Comparison of ENCODE assay signal across 26 mouse cellular contexts in the genomic region with DNA sequence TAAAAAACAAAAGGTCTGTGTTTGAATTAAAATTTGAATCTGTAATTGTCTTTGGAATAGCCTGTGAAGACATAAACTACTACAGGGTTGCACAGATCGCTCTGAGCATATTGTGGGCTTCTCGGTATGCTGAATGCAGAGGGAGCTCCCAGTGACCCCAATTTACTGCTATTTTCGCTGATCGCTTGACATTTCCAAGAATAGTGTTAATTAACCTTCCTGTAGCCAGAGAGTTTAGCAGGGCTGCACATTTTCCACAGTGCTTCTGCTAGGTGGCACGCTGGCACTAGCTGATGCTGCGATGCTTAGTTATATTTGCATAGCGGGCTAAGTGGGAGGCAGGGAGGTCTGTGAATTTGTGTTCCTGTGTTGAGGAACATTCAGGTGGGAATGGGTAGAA.
DNase-seq lines count a peak whose midpoint lies in the region; ATAC-seq and TF ChIP-seq lines count a peak whose summit lies in the region.
"Had no signal": no experiment of that assay in that cellular context is flagged by ENCODE, and none has a peak within 500 bp of the region (broad histone marks: within the 10 kb centered on the region; RNA-seq: fewer than 3 reads in every experiment).

No protein-coding gene starts in this region.

- no peak for DNase-seq in forebrain, embryonic 11.5 days (ENCODE audit: low spot score)
- peak; percentile 35 for DNase-seq in hindbrain, postnatal 0 days (ENCODE audit: low spot score)
- DNase-seq in brain, embryonic 14.5 days (ENCODE audit: low read depth) = peak; percentile 76
- peak; percentile 62 for DNase-seq in retina, embryonic 14.5 days (ENCODE audit: low spot score)
- no peak for DNase-seq in layer of hippocampus, adult 18-20 months (ENCODE audit: low spot score in 2 of 2)
- DNase-seq: adrenal gland, adult 2 months; adrenal gland, postnatal 14 days; cerebellum, adult 11-12 months; cerebellum, adult 8-10 months; cerebellum, postnatal 10 days; cerebellum, postnatal 36 days; embryo, embryonic 11 days; gastrocnemius, postnatal 25 days; heart, adult 18-20 months; heart, postnatal 10 days; heart, postnatal 36 days; kidney, adult 18-20 months had no signal

- peaks cover 5% of the 10 kb centered on the region for H3K4me1 ChIP-seq in forebrain, embryonic 16.5 days (replicated peaks; ENCODE audit: control insufficient read depth, insufficient read depth, low read length)
- H3K4me1 ChIP-seq in forebrain, embryonic 11.5 days (replicated peaks; ENCODE audit: control insufficient read depth, insufficient read depth, low read length) = no peaks in the 10 kb centered on the region
- H3K4me1 ChIP-seq in hindbrain, postnatal 0 days (ENCODE audit: insufficient read depth, low read length) = no peaks in the 10 kb centered on the region
- no peaks in the 10 kb centered on the region for H3K4me1 ChIP-seq in hindbrain, embryonic 12.5 days
- H3K4me1 ChIP-seq: heart, embryonic 12.5 days; heart, embryonic 15.5 days; hindbrain, embryonic 10.5 days had no signal

- 0 out of 2 replicates have a peak, but pooled peaks have one; percentile 43 for ATAC-seq in forebrain, embryonic 16.5 days
- no peak for ATAC-seq in forebrain, embryonic 11.5 days (replicated peaks; ENCODE audit: low FRiP score)
- ATAC-seq in hindbrain, postnatal 0 days = no peak
- ATAC-seq in hindbrain, embryonic 12.5 days (ENCODE audit: low FRiP score) = no peak
- ATAC-seq: CD4-positive, CD25-positive, alpha-beta regulatory T cell, adult 4 months; hindbrain, embryonic 16.5 days; inflammation-experienced regulatory T-cells, adult 6 months; intestine, embryonic 16.5 days had no signal

- 38% methylated on average over 7 of the region's 7 CpGs for WGBS in forebrain, embryonic 16.5 days
- WGBS in forebrain, embryonic 11.5 days = 79% methylated on average over 7 of the region's 7 CpGs
- 66% methylated on average over 7 of the region's 7 CpGs for WGBS in hindbrain, postnatal 0 days
- WGBS in hindbrain, embryonic 12.5 days = 79% methylated on average over 7 of the region's 7 CpGs

- H3K4me2 ChIP-seq in forebrain, embryonic 16.5 days (ENCODE audit: low read length) = no peak overlapping the region
- H3K4me2 ChIP-seq in forebrain, embryonic 11.5 days (ENCODE audit: low read depth, low read length, severe bottlenecking) = no peak overlapping the region
- H3K4me2 ChIP-seq in hindbrain, postnatal 0 days (ENCODE audit: low read depth, low read length) = no peak overlapping the region
- no peak overlapping the region for H3K4me2 ChIP-seq in hindbrain, embryonic 12.5 days (replicated peaks)
- H3K4me2 ChIP-seq: heart, embryonic 12.5 days; heart, embryonic 15.5 days had no signal

- no peak overlapping the region for H3K9ac ChIP-seq in forebrain, embryonic 16.5 days (replicated peaks; ENCODE audit: low read depth, low read length)
- H3K9ac ChIP-seq in forebrain, embryonic 11.5 days (ENCODE audit: low read length) = no peak overlapping the region
- H3K9ac ChIP-seq in hindbrain, postnatal 0 days (replicated peaks; ENCODE audit: low read length) = no peak overlapping the region
- H3K9ac ChIP-seq in hindbrain, embryonic 12.5 days = no peak overlapping the region
- H3K9ac ChIP-seq: heart, embryonic 12.5 days; heart, embryonic 15.5 days had no signal

- H3K27ac ChIP-seq in forebrain, embryonic 16.5 days (ENCODE audit: low read length) = no peak overlapping the region
- no peak overlapping the region for H3K27ac ChIP-seq in forebrain, embryonic 11.5 days (ENCODE audit: low read depth, low read length)
- H3K27ac ChIP-seq in hindbrain, postnatal 0 days = no peak overlapping the region
- H3K27ac ChIP-seq in hindbrain, embryonic 12.5 days = no peak overlapping the region
- H3K27ac ChIP-seq: heart, embryonic 15.5 days; hindbrain, embryonic 10.5 days had no signal

- TF ChIP-seq POLR2A in brain, embryonic 14.5 days (IDR thresholded peaks at IDR 0.05; ENCODE audit: borderline replicate concordance, extremely low read depth, insufficient read depth, insufficient read length, poor library complexity, severe bottlenecking) = no peak

- H3K36me3 ChIP-seq in forebrain, embryonic 16.5 days (ENCODE audit: control insufficient read depth, insufficient read depth) = no peaks in the 10 kb centered on the region
- no peaks in the 10 kb centered on the region for H3K36me3 ChIP-seq in forebrain, embryonic 11.5 days (ENCODE audit: control insufficient read depth, insufficient read depth, low read length)
- H3K36me3 ChIP-seq in hindbrain, postnatal 0 days (ENCODE audit: insufficient read depth, low read length) = no peaks in the 10 kb centered on the region
- no peaks in the 10 kb centered on the region for H3K36me3 ChIP-seq in hindbrain, embryonic 12.5 days
- H3K36me3 ChIP-seq: heart, embryonic 12.5 days; heart, embryonic 15.5 days; hindbrain, embryonic 10.5 days had no signal

- H3K27me3 ChIP-seq in forebrain, embryonic 16.5 days (replicated peaks; ENCODE audit: control insufficient read depth, insufficient read depth, low read length) = no peaks in the 10 kb centered on the region
- H3K27me3 ChIP-seq in forebrain, embryonic 11.5 days (ENCODE audit: control insufficient read depth, insufficient read depth, low read length) = no peaks in the 10 kb centered on the region
- no peaks in the 10 kb centered on the region for H3K27me3 ChIP-seq in hindbrain, postnatal 0 days (ENCODE audit: insufficient read depth, low read length)
- no peaks in the 10 kb centered on the region for H3K27me3 ChIP-seq in hindbrain, embryonic 12.5 days
- H3K27me3 ChIP-seq: heart, embryonic 12.5 days; heart, embryonic 15.5 days had no signal

- no peaks in the 10 kb centered on the region for H3K9me3 ChIP-seq in forebrain, embryonic 16.5 days (ENCODE audit: control insufficient read depth, low read length)
- H3K9me3 ChIP-seq in forebrain, embryonic 11.5 days (ENCODE audit: control insufficient read depth, low read length) = no peaks in the 10 kb centered on the region
- H3K9me3 ChIP-seq in hindbrain, postnatal 0 days (ENCODE audit: low read length) = no peaks in the 10 kb centered on the region
- no peaks in the 10 kb centered on the region for H3K9me3 ChIP-seq in hindbrain, embryonic 12.5 days (replicated peaks)
- H3K9me3 ChIP-seq: heart, embryonic 12.5 days; heart, embryonic 15.5 days; hindbrain, embryonic 10.5 days had no signal

- no peak for TF ChIP-seq CTCF in hindbrain, postnatal 0 days (IDR thresholded peaks at IDR 0.05; ENCODE audit: low read depth)
- no peak for TF ChIP-seq CTCF in brain, embryonic 14.5 days (IDR thresholded peaks at IDR 0.05; ENCODE audit: borderline replicate concordance, extremely low read depth, insufficient read depth, insufficient read length)

- no peak overlapping the region for H3K4me3 ChIP-seq in forebrain, embryonic 16.5 days (replicated peaks; ENCODE audit: low read length)
- no peak overlapping the region for H3K4me3 ChIP-seq in forebrain, embryonic 11.5 days (ENCODE audit: low read depth, low read length)
- no peak overlapping the region for H3K4me3 ChIP-seq in hindbrain, postnatal 0 days (ENCODE audit: low read length)
- no peak overlapping the region for H3K4me3 ChIP-seq in hindbrain, embryonic 12.5 days
- H3K4me3 ChIP-seq: heart, embryonic 12.5 days; heart, embryonic 15.5 days; hindbrain, embryonic 10.5 days had no signal

Comparison
In these comparisons a context has a peak if more than half of its experiments do, and no peak if none do; other contexts are left out.
1. DNase-seq: peak in hindbrain, postnatal 0 days (single experiment), brain, embryonic 14.5 days (single experiment) and retina, embryonic 14.5 days (single experiment); none in forebrain, embryonic 11.5 days (single experiment) and layer of hippocampus, adult 18-20 months (0 of 2).